Mouse (Mus musculus): ENCODE results near the gene Itpr2. TPM values are rescaled to one million over a fixed set of nuclear protein-coding genes. Genes with fewer than 3 reads are reported as not detected.
"Not testable (repeated sequence)": the region's sequence is repeated elsewhere in the genome, so short reads cannot be mapped to it uniquely, and the experiment has no call there.

Gene Itpr2
- total RNA-seq, 2 experiments from 2014 or later, result 30.1 to 34.3 TPM

DNA sequence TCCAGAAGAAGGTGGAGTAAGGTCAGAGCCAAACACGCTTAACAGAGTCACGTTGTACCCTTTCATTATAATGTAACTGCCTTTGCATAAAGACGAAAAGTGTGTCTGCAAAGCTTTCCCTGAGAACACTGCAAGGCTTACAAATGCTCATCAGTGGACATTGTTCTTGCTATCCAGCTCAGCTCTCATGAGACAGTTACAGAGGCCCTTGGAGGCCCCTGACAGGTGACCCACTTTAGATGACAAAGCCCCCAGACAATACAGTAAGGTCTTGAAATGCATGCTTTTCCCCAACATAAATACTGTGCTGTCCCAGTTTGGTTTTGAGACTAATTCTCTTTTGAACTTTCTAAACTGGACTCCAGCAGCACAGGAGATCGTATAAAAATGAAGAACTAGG, 27.9 kb downstream of the Itpr2 start:
- no peak for DNase-seq
- intact Hi-C loops (cut with DNase I), result no loop called here

DNA sequence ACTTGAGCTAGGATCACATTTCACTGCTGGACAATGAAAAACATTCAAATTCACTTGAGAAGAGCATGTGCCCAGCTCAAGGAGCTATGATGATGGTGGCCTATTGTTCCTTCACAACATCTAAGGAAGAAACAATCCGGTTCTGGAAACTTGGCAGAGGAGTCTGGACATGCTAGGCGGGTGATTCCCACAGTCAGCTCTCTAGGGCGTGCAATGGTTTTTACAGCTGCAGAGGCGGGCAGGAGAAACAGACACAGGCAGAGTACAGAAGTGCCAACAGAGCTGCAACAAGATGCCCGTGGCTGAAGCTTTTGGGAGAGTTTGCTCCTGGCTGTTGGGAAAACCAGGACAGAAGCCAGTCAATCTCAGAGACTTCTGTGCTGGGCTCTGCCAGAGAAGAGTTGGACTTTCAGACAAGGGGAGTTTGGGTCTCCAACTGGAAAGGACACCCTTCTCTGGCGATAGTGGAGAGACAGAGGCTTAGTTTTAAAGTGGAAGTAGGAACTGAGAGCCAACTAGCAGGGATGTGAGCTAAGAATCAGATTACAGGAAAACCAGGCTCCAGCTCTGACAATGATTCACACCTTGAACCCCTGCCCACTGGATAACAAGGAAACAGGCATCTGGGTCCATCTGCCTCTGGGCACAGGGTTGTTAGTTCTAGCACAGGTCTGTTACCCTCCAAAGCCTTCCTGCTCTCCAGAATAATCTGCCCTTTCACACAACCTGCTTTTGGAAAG, 28.6 kb downstream of the Itpr2 start:
- peak; percentile 22 to 44 for DNase-seq
- intact Hi-C loops (cut with DNase I), result no loop called here

DNA sequence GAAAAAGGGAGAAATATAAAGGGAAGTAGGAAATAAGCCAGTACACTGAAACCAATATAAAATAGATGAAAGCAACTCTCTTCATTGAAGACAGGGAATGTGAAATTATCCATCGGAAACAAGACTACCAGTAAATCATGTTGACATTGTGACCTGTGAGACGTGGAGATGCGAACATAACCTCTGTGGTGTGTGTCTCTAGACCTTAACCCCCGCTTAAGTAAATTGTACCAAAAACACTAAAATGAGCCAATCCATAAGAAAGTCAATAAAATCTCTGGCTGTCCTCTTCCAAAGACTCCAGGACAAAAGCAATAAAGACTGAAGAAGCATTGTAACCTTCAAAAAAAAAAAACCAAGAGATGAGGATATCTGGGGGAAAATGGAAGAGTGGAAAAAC, 31.6 kb downstream of the Itpr2 start:
- DNase-seq, result no peak
- intact Hi-C loops (cut with DNase I), result no loop called here

- intact Hi-C loops (cut with DNase I), result no loop called here
- DNase-seq, result no peak
Observed at GRCm38 (mm10) chr6:146469936-146470335, 32.1 kb downstream of the Itpr2 start.

DNA sequence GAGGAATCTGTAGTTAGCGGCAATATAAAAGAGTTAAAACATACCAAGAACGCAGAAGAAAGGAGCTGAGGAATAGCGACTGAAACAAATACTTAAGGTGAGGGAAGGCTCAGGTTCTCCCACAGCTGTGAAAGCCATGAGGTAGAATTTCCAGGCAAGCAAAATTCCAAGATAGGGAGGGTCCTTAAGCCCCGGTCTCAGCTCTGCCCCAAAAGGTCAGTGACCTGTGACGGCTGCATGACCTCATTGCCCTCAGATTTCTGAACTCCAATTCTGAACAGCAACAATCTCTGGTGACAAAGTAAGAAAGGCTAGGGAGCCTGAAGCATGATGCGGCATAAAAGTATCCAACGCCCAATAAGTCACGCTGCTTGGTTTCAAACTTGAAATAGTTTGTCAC, 33.7 kb downstream of the Itpr2 start:
- DNase-seq, result no peak
- intact Hi-C loops (cut with DNase I), result no loop called here

GRCm38 (mm10) chr6:146464645-146465042, 37.4 kb downstream of the Itpr2 start:
- DNase-seq; intact Hi-C loops (cut with DNase I): not testable (repeated sequence)

- no peak for DNase-seq
- intact Hi-C loops (cut with DNase I), result no loop called here
Observed at GRCm38 (mm10) chr6:146464014-146464644, 37.9 kb downstream of the Itpr2 start.

DNA sequence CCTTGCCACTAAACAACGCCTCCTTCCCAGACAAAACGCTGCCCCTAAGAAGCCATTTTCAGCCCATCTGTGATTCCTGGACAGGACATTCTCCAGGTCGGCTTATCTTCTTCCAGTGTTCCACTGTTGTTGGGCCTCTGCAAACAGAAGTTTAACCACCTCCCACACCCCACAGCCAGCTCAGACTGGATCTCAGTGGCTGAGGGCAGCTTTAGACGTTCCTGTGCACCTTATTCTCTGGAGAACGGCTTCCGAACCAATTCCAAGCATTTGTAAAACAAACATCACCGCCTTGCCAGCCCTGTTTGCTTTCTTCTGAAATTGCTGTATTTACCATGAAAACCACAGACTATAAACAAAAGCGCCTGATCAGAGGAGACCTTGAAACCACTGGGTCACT, 41.1 kb downstream of the Itpr2 start:
- intact Hi-C loops (cut with DNase I), result no loop called here
- no peak for DNase-seq

- intact Hi-C loops (cut with DNase I), result no loop called here
- no peak for DNase-seq
Observed at GRCm38 (mm10) chr6:146458436-146458835, 43.6 kb downstream of the Itpr2 start.

DNA sequence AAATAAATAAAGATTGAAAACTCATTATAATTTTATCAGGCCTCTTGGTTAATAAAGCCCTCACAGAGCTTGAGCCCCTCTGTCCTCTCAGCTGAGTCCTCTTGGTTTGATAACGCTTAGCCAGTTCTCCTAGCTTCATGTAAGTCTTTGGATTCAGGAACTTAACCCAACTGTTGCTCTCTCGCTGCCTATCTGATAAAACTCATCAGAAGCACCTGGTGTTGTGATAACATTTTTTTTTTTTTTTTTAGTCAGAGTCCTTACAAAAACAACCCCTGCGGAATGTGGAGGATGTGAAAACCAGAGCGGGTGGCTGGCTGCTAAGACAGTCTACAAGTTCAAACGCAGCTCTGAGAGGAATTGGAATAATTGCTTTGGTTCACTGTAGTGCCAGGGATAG, 45.3 kb downstream of the Itpr2 start:
- no peak for DNase-seq
- intact Hi-C loops (cut with DNase I), result no loop called here

DNA sequence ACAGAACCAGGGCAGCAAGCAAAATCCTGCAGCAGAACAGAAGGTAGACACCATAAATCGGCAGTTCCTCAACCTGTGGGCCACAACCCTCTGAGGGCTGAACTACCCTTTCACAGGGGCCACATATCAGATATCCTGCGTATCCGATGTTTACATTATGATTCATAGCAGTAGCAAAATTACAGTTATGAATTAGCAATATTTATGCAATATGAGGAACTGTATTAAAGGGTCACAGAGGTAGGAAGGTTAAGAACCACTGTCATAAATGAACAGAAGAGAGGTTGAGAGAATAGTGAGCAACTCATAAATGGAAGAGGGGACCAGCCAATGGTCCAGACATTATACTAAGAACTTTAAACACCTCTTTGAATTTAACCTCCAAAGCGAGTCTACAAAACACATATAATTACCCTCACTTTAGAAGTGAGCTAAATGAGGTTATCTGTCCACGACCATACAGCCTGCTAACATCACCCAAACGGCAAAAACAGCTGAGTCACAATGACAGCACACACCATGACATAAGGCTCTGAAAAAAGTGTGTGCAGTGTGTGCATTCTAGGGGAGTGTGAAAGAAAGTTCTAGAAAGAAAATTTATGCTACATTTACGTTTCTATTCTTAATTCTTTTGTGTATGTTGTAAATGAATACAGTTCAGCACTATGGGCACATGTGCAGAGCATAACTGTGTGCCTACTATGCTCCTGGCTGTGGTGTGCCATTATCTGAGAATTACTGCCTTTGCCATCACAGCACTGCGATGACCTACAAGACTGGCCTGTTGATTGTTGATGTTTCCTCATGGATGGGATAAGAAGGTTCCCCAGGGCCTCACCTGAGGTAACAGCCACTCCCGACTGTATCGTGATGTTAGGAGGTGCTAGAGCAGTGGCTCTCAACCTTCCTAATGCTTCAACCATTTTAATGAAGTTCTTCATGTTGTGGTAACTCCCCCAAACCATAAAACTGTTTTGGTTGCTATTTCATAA, 47.2 kb downstream of the Itpr2 start:
- no peak for DNase-seq
- intact Hi-C loops (cut with DNase I), result no loop called here

DNA sequence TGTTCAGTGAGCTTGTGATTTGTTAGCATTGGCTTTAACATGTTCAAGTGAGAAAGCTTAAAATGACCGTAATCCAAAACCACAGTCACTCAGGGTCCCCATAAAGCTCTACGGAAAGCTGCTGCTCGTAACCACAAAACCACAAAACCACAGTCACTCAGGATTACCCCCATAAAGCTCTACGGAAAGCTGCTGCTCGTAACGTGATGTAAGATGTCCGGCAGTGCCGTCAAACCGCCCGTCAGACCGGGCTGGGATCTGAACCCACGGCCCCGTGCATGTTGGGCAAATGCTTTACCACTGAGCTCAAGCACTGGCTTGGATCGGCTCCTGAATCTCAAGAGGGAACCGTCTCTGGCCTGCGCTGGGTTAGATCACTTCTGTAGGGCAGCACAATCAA, 49.5 kb downstream of the Itpr2 start:
- no peak for DNase-seq
- intact Hi-C loops (cut with DNase I), result no loop called here

GRCm38 (mm10) chr6:146446032-146446704, 55.9 kb downstream of the Itpr2 start:
- DNase-seq, result no peak
- intact Hi-C loops (cut with DNase I), result no loop called here

GRCm38 (mm10) chr6:146439826-146440225, 62.2 kb downstream of the Itpr2 start:
- intact Hi-C loops (cut with DNase I), result no loop called here
- DNase-seq, result no peak

DNA sequence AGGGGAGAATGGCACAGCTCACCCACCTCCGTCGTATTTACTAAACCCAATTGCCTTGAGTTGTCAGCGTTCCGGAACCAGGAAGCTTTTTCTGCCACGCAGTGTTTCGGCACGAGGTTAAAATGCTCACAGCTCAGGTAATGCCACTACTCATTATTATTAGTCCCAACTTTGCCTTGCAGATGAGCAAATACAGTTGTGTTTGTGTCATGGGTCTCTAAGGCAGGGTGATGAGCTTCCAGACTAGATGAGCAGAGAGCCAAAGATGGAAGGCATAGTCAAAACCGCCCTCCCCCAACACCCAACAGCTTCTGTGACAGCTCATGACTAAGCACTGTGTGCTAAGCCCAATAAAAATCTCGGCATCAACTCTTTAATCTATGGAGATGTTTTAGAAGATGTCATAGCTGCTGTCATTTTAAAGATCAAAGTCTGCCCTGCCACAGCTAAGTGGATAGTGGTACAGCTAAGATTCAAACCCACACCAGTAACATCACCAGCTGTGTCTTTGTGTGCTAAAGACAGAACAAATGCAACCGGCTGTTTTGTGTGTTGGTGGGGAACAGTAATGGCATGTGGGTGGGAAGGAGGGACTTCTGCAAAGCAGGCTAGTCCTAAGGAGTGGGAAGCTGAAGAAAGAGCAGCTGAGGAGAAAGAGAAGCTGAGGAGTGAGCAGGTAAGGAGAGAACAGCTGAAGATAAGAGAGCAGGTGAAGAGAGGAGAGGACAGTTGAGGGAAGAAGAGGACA, 62.8 kb downstream of the Itpr2 start:
- intact Hi-C loops (cut with DNase I), result no loop called here
- no peak for DNase-seq

GRCm38 (mm10) chr6:146438057-146438456, 64.0 kb downstream of the Itpr2 start:
- DNase-seq, result no peak
- intact Hi-C loops (cut with DNase I), result no loop called here

DNA sequence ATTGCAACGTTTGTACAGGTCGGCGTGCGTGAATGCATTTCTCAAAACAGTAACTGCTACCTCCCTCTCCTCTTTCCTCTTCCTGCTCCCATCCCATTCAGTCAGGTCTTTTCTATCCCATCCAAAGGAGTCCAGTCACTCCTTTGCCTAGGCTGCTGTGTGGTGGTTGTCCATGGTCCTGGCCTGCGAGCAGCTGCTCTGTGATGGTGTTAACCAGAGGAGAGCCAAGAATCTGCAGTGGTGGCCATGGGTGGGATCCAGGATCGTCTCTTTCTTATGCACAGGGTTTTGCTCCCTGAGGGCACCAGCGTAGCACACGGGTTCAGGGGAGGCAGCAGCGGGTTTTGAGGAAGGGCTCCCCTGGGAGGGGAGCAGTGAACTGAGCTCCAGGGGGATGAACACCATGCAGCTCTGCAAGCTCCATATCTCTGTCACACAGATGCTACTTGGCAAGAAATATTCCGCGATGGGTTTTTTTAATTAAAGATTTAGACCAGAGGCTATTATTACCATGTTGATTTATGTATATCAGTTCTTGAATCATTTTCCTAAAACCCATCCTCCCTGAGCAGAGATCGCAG, 65.0 kb downstream of the Itpr2 start:
- intact Hi-C loops (cut with DNase I), result no loop called here
- no peak for DNase-seq

DNA sequence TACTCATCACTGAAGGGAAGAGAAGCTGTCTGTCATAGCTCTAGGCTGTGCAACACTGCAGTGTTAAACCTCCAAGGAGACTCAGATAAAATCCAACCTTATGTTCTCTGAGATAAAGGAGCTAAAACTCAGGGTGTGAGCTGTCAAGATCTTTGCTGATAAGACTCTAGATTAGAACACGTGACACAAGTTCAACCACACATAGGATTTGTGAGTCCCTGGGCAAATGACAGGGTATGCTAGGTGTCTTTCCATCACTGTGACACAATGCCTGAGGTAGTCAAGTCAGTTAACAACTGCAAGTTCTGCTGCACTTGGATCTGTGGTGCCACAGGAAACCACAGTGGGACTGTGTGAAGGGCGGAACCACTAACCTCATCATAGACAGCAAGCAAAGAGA, 67.8 kb downstream of the Itpr2 start:
- intact Hi-C loops (cut with DNase I), result loop anchor here (5.0 kb wide), 1 partner anchor 68 kb away; the partner anchor contains the start of gene Itpr2
- DNase-seq, result no peak

- no peak for DNase-seq
- intact Hi-C loops (cut with DNase I), result loop anchor here (5.0 kb wide), 1 partner anchor 70 kb away; the partner anchor contains the start of gene Itpr2
Observed at GRCm38 (mm10) chr6:146432218-146432865, 69.7 kb downstream of the Itpr2 start.
